In the genomic region with DNA sequence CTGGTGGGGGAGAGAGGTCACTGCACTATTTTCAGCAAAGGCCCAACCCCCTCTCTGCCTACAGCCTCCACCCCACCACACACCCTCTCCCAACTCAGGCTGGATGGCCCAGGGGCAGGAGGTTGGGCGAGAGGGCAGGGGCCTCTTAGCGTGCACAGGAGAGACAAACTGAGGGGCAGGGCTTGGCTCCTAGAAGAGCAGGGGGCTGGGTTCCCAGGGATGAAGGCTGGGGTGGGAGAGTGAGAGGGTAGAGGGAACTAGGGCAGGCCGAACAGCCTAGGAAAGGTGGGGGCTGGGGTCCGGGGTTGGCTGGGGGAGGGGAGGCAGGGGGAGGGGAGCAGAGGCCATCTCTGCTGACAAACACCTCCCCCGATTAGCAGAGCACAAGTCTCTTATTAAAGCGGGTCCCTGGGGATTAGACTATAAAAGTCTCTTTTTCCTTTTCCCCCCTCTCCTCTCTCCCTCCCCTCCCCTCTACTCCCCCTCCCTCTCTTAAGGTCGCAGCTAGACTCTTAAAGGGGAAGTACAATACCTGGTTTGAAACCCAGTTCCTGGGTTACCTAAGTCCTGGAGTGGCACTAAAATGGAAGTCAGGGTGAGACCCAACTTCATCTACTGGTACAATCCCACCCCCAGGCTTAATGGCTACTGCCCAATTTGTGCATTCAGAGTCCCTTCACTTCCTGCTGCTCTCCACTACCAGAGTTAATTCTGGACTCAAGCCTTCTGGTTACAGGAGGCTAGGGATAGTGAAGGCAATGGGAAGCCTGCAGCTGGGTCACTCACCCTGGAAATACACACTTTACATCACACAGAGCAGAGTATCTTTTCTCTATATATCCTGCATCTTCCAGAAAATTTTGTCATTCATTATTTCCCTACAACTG, we compare ENCODE assay signal across 8 mouse cellular contexts. TPM values are rescaled to one million over a fixed set of nuclear protein-coding genes. Genes with fewer than 3 reads are reported as not detected.
DNase-seq lines count a peak whose midpoint lies in the region; ATAC-seq lines count a peak whose summit lies in the region.

No protein-coding gene starts in this region.

- H3K9me3 ChIP-seq in embryonic facial prominence, embryonic 15.5 days (replicated peaks): no peaks in the 10 kb centered on the region
- H3K9me3 ChIP-seq in limb, embryonic 11.5 days (ENCODE audit: control insufficient read depth, low read length): no peaks in the 10 kb centered on the region
- no peaks in the 10 kb centered on the region for H3K9me3 ChIP-seq in neural tube, embryonic 15.5 days (replicated peaks)

- H3K27ac ChIP-seq in embryonic facial prominence, embryonic 15.5 days (replicated peaks): 0 out of 2 replicates have a peak overlapping the region, but pooled peaks have one; percentile 23
- H3K27ac ChIP-seq in limb, embryonic 11.5 days (replicated peaks; ENCODE audit: low read depth, low read length): peak overlapping the region; percentile 96
- peak overlapping the region; percentile 95 for H3K27ac ChIP-seq in neural tube, embryonic 15.5 days (replicated peaks)

- H3K4me3 ChIP-seq in embryonic facial prominence, embryonic 15.5 days (replicated peaks): peak overlapping the region; percentile 30
- peak overlapping the region; percentile 89 for H3K4me3 ChIP-seq in limb, embryonic 11.5 days (ENCODE audit: low read depth, low read length)
- peak overlapping the region; percentile 68 for H3K4me3 ChIP-seq in neural tube, embryonic 15.5 days (replicated peaks)

- peaks cover 22% of the 10 kb centered on the region for H3K36me3 ChIP-seq in embryonic facial prominence, embryonic 15.5 days
- H3K36me3 ChIP-seq in limb, embryonic 11.5 days (ENCODE audit: control insufficient read depth, insufficient read depth, low read length): peaks cover 4% of the 10 kb centered on the region
- peaks cover 27% of the 10 kb centered on the region for H3K36me3 ChIP-seq in neural tube, embryonic 15.5 days

- peaks cover 37% of the 10 kb centered on the region for H3K4me1 ChIP-seq in embryonic facial prominence, embryonic 15.5 days
- peaks cover 15% of the 10 kb centered on the region for H3K4me1 ChIP-seq in limb, embryonic 11.5 days (ENCODE audit: control insufficient read depth, insufficient read depth, low read length)
- peaks cover 44% of the 10 kb centered on the region for H3K4me1 ChIP-seq in neural tube, embryonic 15.5 days

- H3K9ac ChIP-seq in embryonic facial prominence, embryonic 15.5 days: no peak overlapping the region
- H3K9ac ChIP-seq in limb, embryonic 11.5 days (ENCODE audit: low read length): peak overlapping the region; percentile 40; the same call in 1 of the 2 replicates
- peak overlapping the region; percentile 85 for H3K9ac ChIP-seq in neural tube, embryonic 15.5 days (replicated peaks)

- no peaks in the 10 kb centered on the region for H3K27me3 ChIP-seq in embryonic facial prominence, embryonic 15.5 days
- no peaks in the 10 kb centered on the region for H3K27me3 ChIP-seq in limb, embryonic 11.5 days (ENCODE audit: control insufficient read depth, insufficient read depth, low read length)
- H3K27me3 ChIP-seq in neural tube, embryonic 15.5 days (replicated peaks): no peaks in the 10 kb centered on the region

- 2% methylated on average over 7 of the region's 7 CpGs for WGBS in embryonic facial prominence, embryonic 15.5 days
- WGBS in limb, embryonic 11.5 days: 0% methylated on average over 5 of the region's 7 CpGs
- WGBS in neural tube, embryonic 15.5 days: 0% methylated on average over 7 of the region's 7 CpGs

- DNase-seq in kidney, postnatal 4 days: peak; percentile 44 to 60
- no peak for DNase-seq in kidney, adult 18-20 months
- DNase-seq in limb, embryonic 11.5 days (ENCODE audit: low spot score): peak; percentile 86
- no peak for DNase-seq in adrenal gland, adult 8-10 months
- DNase-seq in urinary bladder, postnatal 14 days (ENCODE audit: low spot score): no peak
- no peak for DNase-seq in layer of hippocampus, adult 9-11 months

- ATAC-seq in embryonic facial prominence, embryonic 15.5 days (ENCODE audit: insufficient number of reproducible peaks, low FRiP score, low TSS enrichment, low read depth): peak; percentile 24
- peak; percentile 86 for ATAC-seq in limb, embryonic 11.5 days (ENCODE audit: insufficient number of reproducible peaks, low FRiP score, low TSS enrichment, low read depth)
- 0 out of 2 replicates have a peak, but pooled peaks have one; percentile 8 for ATAC-seq in neural tube, embryonic 15.5 days (ENCODE audit: low FRiP score)

- peak overlapping the region; percentile 86 for H3K4me2 ChIP-seq in embryonic facial prominence, embryonic 15.5 days (replicated peaks)
- H3K4me2 ChIP-seq in limb, embryonic 11.5 days (ENCODE audit: low read depth, severe bottlenecking): peak overlapping the region; percentile 80
- peak overlapping the region; percentile 84 for H3K4me2 ChIP-seq in neural tube, embryonic 15.5 days

RNA-seq across cellular contexts. Expression of gene Gdf11, which starts 2.3 kb away (rescaled TPM):
- 6.1 TPM in 2 replicates for polyA plus RNA-seq in embryonic facial prominence, embryonic 15.5 days (2015; fragmentation: Nextera tagmentation; extraction: Ambion mirVana)
- polyA plus RNA-seq in limb, embryonic 11.5 days (2014; fragmentation: Nextera tagmentation; extraction: Ambion mirVana): 17.5 and 18.1 TPM in 2 replicates
- 6.8 and 9.0 TPM in 2 replicates for polyA plus RNA-seq in neural tube, embryonic 15.5 days (2015; fragmentation: Nextera tagmentation; extraction: Ambion mirVana)
- 1 to 10 TPM; 2.0 to 2.9 (median 2.3) TPM for total RNA-seq in adrenal gland, adult 8-10 months (2022)

RNA-seq across cellular contexts. Expression of gene Cd63, which starts 11.6 kb away (rescaled TPM):
- 1,010 and 1,093 TPM in 2 replicates for polyA plus RNA-seq in embryonic facial prominence, embryonic 15.5 days (2015; fragmentation: Nextera tagmentation; extraction: Ambion mirVana)
- 425 and 427 TPM in 2 replicates for polyA plus RNA-seq in limb, embryonic 11.5 days (2014; fragmentation: Nextera tagmentation; extraction: Ambion mirVana)
- polyA plus RNA-seq in neural tube, embryonic 15.5 days (2015; fragmentation: Nextera tagmentation; extraction: Ambion mirVana): 254 and 295 TPM in 2 replicates
- total RNA-seq in adrenal gland, adult 8-10 months (2022): 100 to 1,000 TPM; 313 to 472 (median 396) TPM

RNA-seq across cellular contexts. Expression of gene Rdh5, which starts 33.5 kb away (rescaled TPM):
- 19.6 and 21.3 TPM in 2 replicates for polyA plus RNA-seq in embryonic facial prominence, embryonic 15.5 days (2015; fragmentation: Nextera tagmentation; extraction: Ambion mirVana)
- 7.7 and 7.8 TPM in 2 replicates for polyA plus RNA-seq in limb, embryonic 11.5 days (2014; fragmentation: Nextera tagmentation; extraction: Ambion mirVana)
- 15.7 and 19.8 TPM in 2 replicates for polyA plus RNA-seq in neural tube, embryonic 15.5 days (2015; fragmentation: Nextera tagmentation; extraction: Ambion mirVana)
- total RNA-seq in adrenal gland, adult 8-10 months (2022): 10 to 100 TPM in 3 of 4 experiments, 1 to 10 TPM in 1; 9.5 to 23.2 (median 15.7) TPM

RNA-seq across cellular contexts. Expression of gene Bloc1s1, which starts 34.7 kb away (rescaled TPM):
- polyA plus RNA-seq in embryonic facial prominence, embryonic 15.5 days (2015; fragmentation: Nextera tagmentation; extraction: Ambion mirVana): 224 and 226 TPM in 2 replicates
- polyA plus RNA-seq in limb, embryonic 11.5 days (2014; fragmentation: Nextera tagmentation; extraction: Ambion mirVana): 203 and 211 TPM in 2 replicates
- polyA plus RNA-seq in neural tube, embryonic 15.5 days (2015; fragmentation: Nextera tagmentation; extraction: Ambion mirVana): 248 and 265 TPM in 2 replicates
- 100 to 1,000 TPM; 137 to 192 (median 168) TPM for total RNA-seq in adrenal gland, adult 8-10 months (2022)

RNA-seq across cellular contexts. Expression of gene Itga7, which starts 44.4 kb away (rescaled TPM):
- 14.3 and 16.5 TPM in 2 replicates for polyA plus RNA-seq in embryonic facial prominence, embryonic 15.5 days (2015; fragmentation: Nextera tagmentation; extraction: Ambion mirVana)
- polyA plus RNA-seq in limb, embryonic 11.5 days (2014; fragmentation: Nextera tagmentation; extraction: Ambion mirVana): 0.10 and 0.12 TPM in 2 replicates
- 7.2 and 8.8 TPM in 2 replicates for polyA plus RNA-seq in neural tube, embryonic 15.5 days (2015; fragmentation: Nextera tagmentation; extraction: Ambion mirVana)
- total RNA-seq in adrenal gland, adult 8-10 months (2022): 10 to 100 TPM in 2 of 4 experiments, 1 to 10 TPM in 2; 9.6 to 27.4 (median 11.8) TPM

Comparison
In these comparisons a context has a peak if more than half of its experiments do, and no peak if none do; other contexts are left out.
1. DNase-seq: peak in kidney, postnatal 4 days (2 of 2) and limb, embryonic 11.5 days (single experiment); none in kidney, adult 18-20 months (single experiment), adrenal gland, adult 8-10 months (single experiment), urinary bladder, postnatal 14 days (single experiment) and layer of hippocampus, adult 9-11 months (single experiment).
2. ATAC-seq: peak in every context shown above with its lines; median percentile 86 in limb, embryonic 11.5 days; 24 in embryonic facial prominence, embryonic 15.5 days; 8 in neural tube, embryonic 15.5 days.
3. H3K27ac ChIP-seq: peak in every context shown above with its lines; median percentile 96 in limb, embryonic 11.5 days; 95 in neural tube, embryonic 15.5 days; 23 in embryonic facial prominence, embryonic 15.5 days.
4. H3K4me3 ChIP-seq: peak in every context shown above with its lines; median percentile 89 in limb, embryonic 11.5 days; 68 in neural tube, embryonic 15.5 days; 30 in embryonic facial prominence, embryonic 15.5 days.
5. Peak in every context shown above with its lines, with median percentiles within 50 percentile points of each other: H3K4me2 ChIP-seq.